9 mouse cellular contexts compared by ENCODE assay signal in the genomic region with DNA sequence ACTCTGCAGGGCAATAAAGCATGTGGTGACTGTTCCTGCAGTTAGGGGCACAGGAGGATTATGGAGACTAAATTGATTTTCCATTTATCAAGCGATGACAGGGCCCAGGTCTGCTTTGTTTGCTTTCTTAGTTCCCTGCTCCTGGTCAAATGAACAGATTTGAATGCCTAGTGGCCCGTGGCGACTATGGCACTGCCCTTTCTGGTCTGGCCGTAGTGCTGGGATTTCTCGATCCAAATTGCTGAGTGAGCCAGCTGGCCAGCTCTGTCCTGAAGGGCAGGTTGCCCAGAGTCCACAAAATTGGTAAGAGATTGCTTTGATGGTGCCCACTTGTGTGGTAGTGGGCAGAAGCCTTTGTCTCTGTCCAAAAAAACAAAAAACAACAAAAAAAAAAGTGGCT. TPM values are rescaled to one million over a fixed set of nuclear protein-coding genes. Genes with fewer than 3 reads are reported as not detected.
DNase-seq lines count a peak whose midpoint lies in the region; ATAC-seq lines count a peak whose summit lies in the region.
"Had no signal": no experiment of that assay in that cellular context is flagged by ENCODE, and none has a peak within 500 bp of the region (broad histone marks: within the 10 kb centered on the region; RNA-seq: fewer than 3 reads in every experiment).

No protein-coding gene starts in this region.

- no peak for ATAC-seq in liver, embryonic 12.5 days

- peaks cover 12% of the 10 kb centered on the region for H3K27me3 ChIP-seq in liver, embryonic 12.5 days (replicated peaks)

- H3K4me2 ChIP-seq in liver, embryonic 12.5 days, result no peak overlapping the region

- H3K27ac ChIP-seq in liver, embryonic 12.5 days, result no peak overlapping the region

- H3K36me3 ChIP-seq in liver, embryonic 12.5 days, result no peaks in the 10 kb centered on the region

- no peak overlapping the region for H3K9ac ChIP-seq in liver, embryonic 12.5 days

- no peaks in the 10 kb centered on the region for H3K4me1 ChIP-seq in liver, embryonic 12.5 days

- 66% methylated on average over 5 of the region's 5 CpGs for WGBS in liver, embryonic 12.5 days (ENCODE audit: insufficient replicate concordance)

- H3K4me3 ChIP-seq in liver, embryonic 12.5 days, result no peak overlapping the region

- no peaks in the 10 kb centered on the region for H3K9me3 ChIP-seq in liver, embryonic 12.5 days (replicated peaks)

- peak; percentile 19 to 64 for DNase-seq in frontal cortex, postnatal 36 days (ENCODE audit: low spot score in 2 of 2)
- no peak for DNase-seq in frontal cortex, postnatal 14 days (ENCODE audit: low spot score in 2 of 2)
- peak; percentile 96 for DNase-seq in brain, adult 2 months (ENCODE audit: low read depth, low spot score)
- peak; percentile 90 to 91 for DNase-seq in cerebellum, postnatal 36 days
- DNase-seq in layer of hippocampus, adult 8-10 months (ENCODE audit: low spot score in 2 of 2), result peak; percentile 42 to 55
- DNase-seq in B cell, adult 2 months, result no peak
- DNase-seq in urinary bladder, postnatal 4 days (ENCODE audit: low spot score in 2 of 2), result no peak
- DNase-seq: retina, postnatal 1 day had no signal

RNA-seq across cellular contexts. Expression of a gene that starts 21.9 kb away (rescaled TPM):
- 100 to 1,000 TPM in 2 of 4 experiments, 10 to 100 TPM in 2; 87.2 to 113 (median 96.0) TPM for total RNA-seq in layer of hippocampus, adult 8-10 months (2022)
- 2.6 and 2.8 TPM in 2 replicates for polyA plus RNA-seq in liver, embryonic 12.5 days (2016; fragmentation: Nextera tagmentation; extraction: Ambion mirVana)

RNA-seq across cellular contexts. Expression of a gene that starts 49.0 kb away (rescaled TPM):
- total RNA-seq in layer of hippocampus, adult 8-10 months (2022), result under 1 TPM in 2 of 4 experiments, not detected in 2; 0.09 to 0.45 TPM
- 34.5 and 38.7 TPM in 2 replicates for polyA plus RNA-seq in liver, embryonic 12.5 days (2016; fragmentation: Nextera tagmentation; extraction: Ambion mirVana)

Comparison
In these comparisons a context has a peak if more than half of its experiments do, and no peak if none do; other contexts are left out.
1. DNase-seq: peak in frontal cortex, postnatal 36 days (2 of 2), brain, adult 2 months (single experiment), cerebellum, postnatal 36 days (2 of 2) and layer of hippocampus, adult 8-10 months (2 of 2); none in frontal cortex, postnatal 14 days (0 of 2), B cell, adult 2 months (0 of 2) and urinary bladder, postnatal 4 days (0 of 2).